Mouse (Mus musculus) small intestine, adult 2 months (tissue): ENCODE measurements around the gene Ak2. TPM values are rescaled to one million over a fixed set of nuclear protein-coding genes. Genes with fewer than 3 reads are reported as not detected.

ENCODE experiments used
- H3K27ac ChIP-seq: fragments of 200-500 bp; 2 replicates; pipeline ENCODE4 v1.5.1; 2012; ENCODE audit warnings: low read depth, low read length, control low read depth, inconsistent platforms; ENCODE audit not compliant: insufficient read depth
- H3K27me3 ChIP-seq: fragments of 200-500 bp; 2 replicates; pipeline ENCODE4 v1.6.1; 2012; ENCODE audit warnings: mild to moderate bottlenecking, moderate library complexity, low read length, inconsistent platforms; ENCODE audit not compliant: control insufficient read depth, insufficient read depth
- H3K36me3 ChIP-seq: fragments of 200-500 bp; 2 replicates; pipeline ENCODE4 v1.6.1; 2012; ENCODE audit warnings: mild to moderate bottlenecking, low read length, control low read depth, inconsistent platforms; ENCODE audit not compliant: control insufficient read depth, insufficient read depth
- H3K4me1 ChIP-seq: fragments of 200-500 bp; 2 replicates; pipeline ENCODE4 v1.6.1; 2012; ENCODE audit warnings: low read length, inconsistent platforms, mixed read lengths; ENCODE audit not compliant: control insufficient read depth, insufficient read depth, insufficient read length
- H3K4me3 ChIP-seq: fragments of 200-500 bp; 2 replicates; pipeline ENCODE4 v1.5.1; 2012; ENCODE audit warnings: low read depth, mild to moderate bottlenecking, control low read depth, inconsistent platforms, low read length, moderate library complexity
- CTCF ChIP-seq: fragments of 200-500 bp; IDR thresholded peaks from 2 replicates; pipeline ENCODE4 v1.5.1; 2012; ENCODE audit warnings: low read depth, mild to moderate bottlenecking, control low read depth, inconsistent platforms, low read length, moderate library complexity, mixed read lengths; ENCODE audit not compliant: insufficient replicate concordance, insufficient read length; ENCODE audit errors: extremely low read depth
- POLR2A ChIP-seq: fragments of 200-500 bp; IDR thresholded peaks from 2 replicates; pipeline ENCODE4 v1.6.1; 2012; ENCODE audit warnings: low read depth, mild to moderate bottlenecking, control low read depth, inconsistent platforms, low read length, moderate library complexity
- WGBS: fragments of 180-500 bp; shearing (Covaris S2); methylation state at CpG from one replicate; pipeline ENCODE4 v1.1.7; 2018; 5-methylcytosine and 5-hydroxymethylcytosine counted together
- polyA plus RNA-seq: library from polyadenylated mRNA; depleted of rRNA; stranded (reverse); fragments of >200 nt; gene quantifications from 2 replicates; pipeline ENCODE4 v1.2.3, GENCODE M21; 2012; rRNA removed

Ak2 gene
- polyA plus RNA-seq, 1 experiment = 79.2 TPM

GRCm38 (mm10) chr4:129054757-129055156 is 63.0 kb downstream of the Ak2 start:
- Histone ChIP-seq H3K27ac (no peak overlapping the region), H3K36me3 (no peaks in the 10 kb centered on the region), H3K4me3 (no peak overlapping the region), H3K27me3 (peaks cover 11% of the 10 kb centered on the region), H3K4me1 (no peaks in the 10 kb centered on the region)
- no peak for TF ChIP-seq POLR2A
- no peak for TF ChIP-seq CTCF
- WGBS = 86% methylated on average over 12 of the region's 12 CpGs

- Histone ChIP-seq H3K36me3 (no peaks in the 10 kb centered on the region), H3K4me3 (no peak overlapping the region), H3K4me1 (no peaks in the 10 kb centered on the region), H3K27me3 (peaks cover 5% of the 10 kb centered on the region), H3K27ac (no peak overlapping the region)
- WGBS = 82% methylated on average over 5 of the region's 5 CpGs
- TF ChIP-seq CTCF = no peak
- no peak for TF ChIP-seq POLR2A
Observed at GRCm38 (mm10) chr4:129055562-129055961, 63.8 kb downstream of the Ak2 start.

DNA sequence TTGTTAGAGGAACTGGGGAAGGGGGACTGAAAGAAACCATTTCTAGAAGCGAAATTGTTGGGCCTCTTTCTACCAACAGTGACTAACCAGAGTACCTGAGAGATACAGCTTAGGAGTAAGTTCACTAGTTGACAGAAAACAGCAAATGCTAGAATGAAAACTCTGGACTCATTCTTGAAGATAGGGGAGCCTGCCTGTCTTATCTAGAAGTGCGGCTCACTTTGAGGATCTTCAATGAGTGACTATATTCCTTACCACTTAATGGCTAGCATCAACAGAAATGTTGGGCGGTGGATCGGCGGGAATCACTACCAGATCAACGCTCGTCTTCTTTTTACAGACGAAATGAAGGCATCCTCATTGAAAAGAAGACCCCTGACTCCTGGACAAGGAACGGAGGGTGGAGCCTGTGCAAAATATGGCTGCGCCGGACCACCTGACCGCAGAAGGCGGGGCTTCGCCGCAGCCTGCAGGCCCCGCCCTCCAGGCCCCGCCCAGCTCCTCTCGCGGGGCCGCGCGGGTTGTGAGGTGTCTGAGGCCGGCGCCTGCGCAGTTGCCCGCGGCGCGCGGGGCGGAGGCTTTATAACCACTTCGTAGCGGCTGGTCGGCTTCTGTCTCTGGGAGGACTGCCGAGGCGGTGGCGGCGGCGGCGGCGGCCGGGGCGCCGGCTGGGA is 65.9 kb downstream of the Ak2 start:
- WGBS = 4% methylated on average over 44 of the region's 44 CpGs
- TF ChIP-seq POLR2A = peak; percentile 97
- TF ChIP-seq CTCF = no peak
- no peak overlapping the region for H3K27ac ChIP-seq
- H3K36me3 ChIP-seq = peaks cover 1% of the 10 kb centered on the region; the same call in 1 of the 2 replicates
- peaks cover 1% of the 10 kb centered on the region; the same call in 1 of the 2 replicates for H3K4me1 ChIP-seq
- peak overlapping the region; percentile 96 for H3K4me3 ChIP-seq
- H3K27me3 ChIP-seq = no peaks in the 10 kb centered on the region

- H3K36me3 ChIP-seq = peaks cover 3% of the 10 kb centered on the region; the same call in 1 of the 2 replicates
- peak within 1 kb of the TSS; percentile 45 for H3K27ac ChIP-seq
- under 1% methylated on average over 99 of the region's 107 CpGs for WGBS
- no peaks in the 10 kb centered on the region for H3K27me3 ChIP-seq
- peak within 1 kb of the TSS; percentile 96 for H3K4me3 ChIP-seq
- H3K4me1 ChIP-seq = peaks cover 5% of the 10 kb centered on the region; the same call in 1 of the 2 replicates
- TF ChIP-seq CTCF (no peak), POLR2A (no peak)
Observed at GRCm38 (mm10) chr4:129058207-129059092, 66.7 kb downstream of the Ak2 start, which contains the start of gene Rnf19b. Rnf19b (plus strand) TSS chr4:129058271.

DNA sequence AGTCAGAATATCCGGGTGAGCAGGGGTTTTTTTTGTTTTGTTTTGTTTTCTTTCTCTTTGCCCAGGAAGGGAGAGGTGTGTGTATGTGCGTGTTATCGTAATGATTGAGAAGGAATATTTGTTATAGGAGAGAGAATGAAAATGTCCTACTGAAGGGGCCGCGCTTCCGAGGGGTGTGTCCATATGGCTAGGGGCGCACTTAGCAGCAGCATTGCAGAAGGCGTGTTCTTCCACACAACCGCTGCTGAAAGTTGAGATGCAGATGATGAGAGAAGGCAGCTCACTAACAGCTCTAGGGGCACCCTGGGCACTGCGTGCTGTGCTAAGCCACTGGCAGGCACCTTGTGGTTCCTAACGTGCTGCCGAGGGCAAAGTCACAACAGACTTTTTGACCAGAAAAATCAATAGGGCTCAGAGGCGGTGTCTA is 67.4 kb downstream of the Ak2 start:
- H3K4me3 ChIP-seq = peak overlapping the region; percentile 96
- peak overlapping the region; percentile 45 for H3K27ac ChIP-seq
- TF ChIP-seq POLR2A = no peak
- TF ChIP-seq CTCF = no peak
- no peaks in the 10 kb centered on the region for H3K27me3 ChIP-seq
- H3K36me3 ChIP-seq = peaks cover 3% of the 10 kb centered on the region; the same call in 1 of the 2 replicates
- 2% methylated on average over 13 of the region's 13 CpGs for WGBS
- H3K4me1 ChIP-seq = peaks cover 5% of the 10 kb centered on the region; the same call in 1 of the 2 replicates

DNA sequence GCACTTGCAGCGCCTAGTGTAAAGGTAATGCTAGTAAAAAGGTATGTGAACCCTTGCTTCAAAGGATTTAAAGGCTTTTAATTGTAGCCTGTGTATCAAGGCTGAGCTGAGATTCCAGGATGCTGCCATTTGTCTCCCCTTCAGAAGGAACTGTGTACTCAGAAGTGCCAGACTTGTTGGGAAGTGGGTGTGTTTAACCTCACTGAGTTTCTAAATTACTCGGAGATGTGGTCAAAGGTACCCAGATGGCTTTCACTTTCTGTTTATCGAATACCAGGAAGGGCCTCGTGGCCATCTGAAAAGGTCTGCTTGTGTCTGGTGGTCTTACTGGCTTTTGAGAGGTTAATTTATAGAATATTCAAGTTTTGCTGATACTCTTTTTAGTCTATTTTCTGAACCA is 68.2 kb downstream of the Ak2 start:
- H3K36me3 ChIP-seq = peaks cover 3% of the 10 kb centered on the region; the same call in 1 of the 2 replicates
- H3K4me1 ChIP-seq = peaks cover 7% of the 10 kb centered on the region; the same call in 1 of the 2 replicates
- peak overlapping the region; percentile 57 for H3K27ac ChIP-seq
- 7% methylated on average over 4 of the region's 4 CpGs for WGBS
- no peak overlapping the region; the same call in 1 of the 2 replicates for H3K4me3 ChIP-seq
- H3K27me3 ChIP-seq = no peaks in the 10 kb centered on the region
- no peak for TF ChIP-seq POLR2A

Other genes with a start within 250 kb of the Ak2 start
- gene A3galt2, start 236.6 kb upstream of the Ak2 start, polyA plus RNA-seq = 0.11 and 0.32 TPM in 2 replicates
- 19.8 and 37.8 TPM in 2 replicates for gene Zfp362, start 185.9 kb upstream of the Ak2 start, polyA plus RNA-seq
- 3.0 and 7.7 TPM in 2 replicates for gene Trim62, start 108.4 kb upstream of the Ak2 start, polyA plus RNA-seq
- 2.3 and 3.2 TPM in 2 replicates for gene Azin2, start 29.5 kb upstream of the Ak2 start, polyA plus RNA-seq
- gene Rnf19b, start 66.3 kb downstream of the Ak2 start, polyA plus RNA-seq = 99.3 and 218 TPM in 2 replicates
- gene Tmem54, start 113.6 kb downstream of the Ak2 start, polyA plus RNA-seq = 473 and 851 TPM in 2 replicates
- 0.56 and 0.72 TPM in 2 replicates for gene Hpca, start 130.1 kb downstream of the Ak2 start, polyA plus RNA-seq
- gene Fndc5, start 145.0 kb downstream of the Ak2 start, polyA plus RNA-seq = 0.36 and 0.87 TPM in 2 replicates
- gene S100pbp, start 197.8 kb downstream of the Ak2 start, polyA plus RNA-seq = 2.3 and 6.4 TPM in 2 replicates
- 5.5 and 7.8 TPM in 2 replicates for gene Yars, start 197.8 kb downstream of the Ak2 start, polyA plus RNA-seq